ENCODE assay signal across 15 mouse cellular contexts in the genomic region with DNA sequence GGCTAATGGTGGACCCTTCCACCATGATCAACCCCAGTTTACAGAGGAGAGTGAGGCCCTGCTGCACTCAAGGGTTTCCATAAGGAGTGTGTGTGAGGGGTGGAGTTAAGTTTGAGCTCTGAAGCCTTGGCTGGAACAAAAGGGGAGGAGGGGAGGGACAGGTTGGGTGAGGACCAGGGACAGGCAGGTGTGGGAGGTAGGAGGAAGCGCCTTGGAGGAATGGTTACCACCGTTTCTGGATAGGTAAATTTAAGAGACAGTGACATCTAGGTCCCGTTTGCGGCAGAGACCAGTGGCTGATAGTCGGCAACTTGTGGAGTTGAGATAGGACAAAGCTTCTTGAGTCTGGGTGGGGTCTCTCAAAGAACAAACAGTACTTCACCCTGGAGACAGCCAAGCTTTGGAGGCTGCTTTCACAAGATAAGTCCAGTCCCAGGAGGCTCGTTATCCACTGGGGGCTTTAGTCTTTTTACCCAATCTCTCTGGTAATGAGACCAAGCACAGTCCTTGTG. TPM values are rescaled to one million over a fixed set of nuclear protein-coding genes. Genes with fewer than 3 reads are reported as not detected.
A peak's percentile ranks its signal among the peaks of the same experiment; 100 is the strongest.
DNase-seq lines count a peak whose midpoint lies in the region; ATAC-seq and TF ChIP-seq lines count a peak whose summit lies in the region.
"Had no signal": no experiment of that assay in that cellular context is flagged by ENCODE, and none has a peak within 500 bp of the region (broad histone marks: within the 10 kb centered on the region; RNA-seq: fewer than 3 reads in every experiment).

No protein-coding gene starts in this region.

- H3K9ac ChIP-seq in lung, embryonic 14.5 days = no peak overlapping the region
- no peak overlapping the region for H3K9ac ChIP-seq in intestine, embryonic 15.5 days
- H3K9ac ChIP-seq: limb, embryonic 13.5 days; midbrain, embryonic 13.5 days; neural tube, embryonic 12.5 days had no signal

- no peak for DNase-seq in lung, embryonic 14.5 days
- DNase-seq in lung, postnatal 25 days (ENCODE audit: low spot score) = no peak
- peak; percentile 72 for DNase-seq in R1 (ENCODE audit: low read depth, low spot score)
- no peak for DNase-seq in kidney, postnatal 10 days
- no peak for DNase-seq in ovary, postnatal 36 days (ENCODE audit: low spot score)
- DNase-seq in right cerebral cortex, adult 2 months (ENCODE audit: low spot score in 2 of 2) = no peak
- DNase-seq: gastrocnemius, postnatal 14 days; layer of hippocampus, adult 9-11 months; right cerebral cortex, postnatal 4 days; thymus, postnatal 14 days had no signal

- no peaks in the 10 kb centered on the region for H3K9me3 ChIP-seq in lung, embryonic 14.5 days (ENCODE audit: low read depth, low read length)
- H3K9me3 ChIP-seq in intestine, embryonic 15.5 days = no peaks in the 10 kb centered on the region
- H3K9me3 ChIP-seq: limb, embryonic 13.5 days; midbrain, embryonic 13.5 days; neural tube, embryonic 12.5 days had no signal

- no peak overlapping the region for H3K4me3 ChIP-seq in lung, embryonic 14.5 days (ENCODE audit: low read depth, low read length)
- no peak overlapping the region for H3K4me3 ChIP-seq in intestine, embryonic 15.5 days (replicated peaks)
- H3K4me3 ChIP-seq: limb, embryonic 13.5 days; midbrain, embryonic 13.5 days; neural tube, embryonic 12.5 days had no signal

- peak overlapping the region; percentile 10; the same call in 1 of the 2 replicates for H3K27ac ChIP-seq in lung, embryonic 14.5 days (ENCODE audit: low read depth)
- no peak overlapping the region for H3K27ac ChIP-seq in intestine, embryonic 15.5 days
- H3K27ac ChIP-seq: limb, embryonic 13.5 days; midbrain, embryonic 13.5 days; neural tube, embryonic 12.5 days had no signal

- no peaks in the 10 kb centered on the region for H3K4me1 ChIP-seq in lung, embryonic 14.5 days (ENCODE audit: insufficient read depth)
- H3K4me1 ChIP-seq in intestine, embryonic 15.5 days (replicated peaks) = peaks cover 2% of the 10 kb centered on the region; the same call in 1 of the 2 replicates

- no peaks in the 10 kb centered on the region for H3K36me3 ChIP-seq in lung, embryonic 14.5 days (ENCODE audit: insufficient read depth)
- no peaks in the 10 kb centered on the region for H3K36me3 ChIP-seq in intestine, embryonic 15.5 days
- H3K36me3 ChIP-seq: limb, embryonic 13.5 days; midbrain, embryonic 13.5 days; neural tube, embryonic 12.5 days had no signal

- no peak for TF ChIP-seq CTCF in lung, embryonic 14.5 days (IDR thresholded peaks at IDR 0.05; ENCODE audit: low read depth)

- ATAC-seq in lung, embryonic 14.5 days (ENCODE audit: insufficient read depth) = peak; percentile 56
- peak; percentile 68 for ATAC-seq in intestine, embryonic 15.5 days
- peak; percentile 79 for ATAC-seq in megakaryocyte progenitor cell, adult 5-6 weeks (replicated peaks; ENCODE audit: poor library complexity)
- ATAC-seq: midbrain, embryonic 13.5 days had no signal

- H3K27me3 ChIP-seq in lung, embryonic 14.5 days (ENCODE audit: insufficient read depth, low read length) = no peaks in the 10 kb centered on the region
- no peaks in the 10 kb centered on the region for H3K27me3 ChIP-seq in intestine, embryonic 15.5 days (replicated peaks)
- H3K27me3 ChIP-seq: limb, embryonic 13.5 days; midbrain, embryonic 13.5 days; neural tube, embryonic 12.5 days had no signal

- H3K4me2 ChIP-seq in lung, embryonic 14.5 days = no peak overlapping the region
- peak overlapping the region; percentile 24; the same call in 1 of the 2 replicates for H3K4me2 ChIP-seq in intestine, embryonic 15.5 days (replicated peaks)
- H3K4me2 ChIP-seq: limb, embryonic 13.5 days; midbrain, embryonic 13.5 days; neural tube, embryonic 12.5 days had no signal

- 42% methylated on average over 6 of the region's 6 CpGs for WGBS in lung, embryonic 14.5 days
- WGBS in intestine, embryonic 15.5 days = 64% methylated on average over 6 of the region's 6 CpGs

RNA-seq across cellular contexts. Expression of a gene that starts 12.8 kb away (rescaled TPM):
- polyA plus RNA-seq in lung, embryonic 14.5 days (2014; fragmentation: Nextera tagmentation; extraction: Ambion mirVana) = 57.0 and 57.4 TPM in 2 replicates
- polyA plus RNA-seq in intestine, embryonic 15.5 days (2015; fragmentation: Nextera tagmentation; extraction: Ambion mirVana) = 54.8 and 56.8 TPM in 2 replicates
- 70.9 and 82.2 TPM in 2 replicates for total RNA-seq in megakaryocyte progenitor cell, adult 5-6 weeks (2015)
- 39.1 and 39.6 TPM in 2 replicates for total RNA-seq in megakaryocyte progenitor cell, adult 5-6 weeks (2017)

RNA-seq across cellular contexts. Expression of a gene that starts 29.1 kb away (rescaled TPM):
- polyA plus RNA-seq in lung, embryonic 14.5 days (2014; fragmentation: Nextera tagmentation; extraction: Ambion mirVana) = 19.1 and 19.2 TPM in 2 replicates
- 11.2 and 12.3 TPM in 2 replicates for polyA plus RNA-seq in intestine, embryonic 15.5 days (2015; fragmentation: Nextera tagmentation; extraction: Ambion mirVana)
- 8.9 and 10.9 TPM in 2 replicates for total RNA-seq in megakaryocyte progenitor cell, adult 5-6 weeks (2015)
- total RNA-seq in megakaryocyte progenitor cell, adult 5-6 weeks (2017) = 5.9 and 9.7 TPM in 2 replicates
